Mouse (Mus musculus) common myeloid progenitor, adult 5-6 weeks (primary cell): ENCODE results near the gene Spata20. TPM values are rescaled to one million over a fixed set of nuclear protein-coding genes. Genes with fewer than 3 reads are reported as not detected.

Source experiments
- ATAC-seq: replicated peaks from 2 replicates; pipeline ENCODE4 v1.8.0; 2016; ENCODE audit warnings: low read depth, mild to moderate bottlenecking, moderate TSS enrichment, inconsistent platforms; ENCODE audit not compliant: poor library complexity, severe bottlenecking
- total RNA-seq: library from RNA; stranded (forward); fragments of 200-1000, 187-1606 nt; gene quantifications from 2 replicates; pipeline ENCODE4 v1.2.3, GENCODE M21; 2017

Gene Spata20
- total RNA-seq, 1 experiment from 2014 or later, result not detected

DNA sequence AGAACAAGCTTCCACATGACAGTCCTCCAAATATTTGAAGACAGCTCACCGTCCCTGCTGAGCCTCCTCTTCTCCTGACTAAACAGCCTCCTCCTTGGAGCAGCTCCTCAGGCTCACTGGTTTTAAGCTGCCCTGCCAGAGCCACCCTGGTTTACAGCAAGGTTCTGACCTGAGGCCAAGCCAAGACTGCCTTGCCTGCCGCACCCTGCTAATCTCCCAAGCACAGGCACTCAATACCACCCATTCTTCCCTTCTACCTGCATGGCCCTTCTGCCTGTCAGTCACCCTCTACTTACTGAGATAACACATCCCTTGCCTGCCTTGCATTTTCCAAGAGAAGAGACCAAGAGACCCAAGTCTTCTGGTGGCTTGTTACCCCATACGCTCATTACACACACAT lies 29.6 kb downstream of the Spata20 start:
- peak; percentile 39; the same call in 1 of the 2 replicates for ATAC-seq

DNA sequence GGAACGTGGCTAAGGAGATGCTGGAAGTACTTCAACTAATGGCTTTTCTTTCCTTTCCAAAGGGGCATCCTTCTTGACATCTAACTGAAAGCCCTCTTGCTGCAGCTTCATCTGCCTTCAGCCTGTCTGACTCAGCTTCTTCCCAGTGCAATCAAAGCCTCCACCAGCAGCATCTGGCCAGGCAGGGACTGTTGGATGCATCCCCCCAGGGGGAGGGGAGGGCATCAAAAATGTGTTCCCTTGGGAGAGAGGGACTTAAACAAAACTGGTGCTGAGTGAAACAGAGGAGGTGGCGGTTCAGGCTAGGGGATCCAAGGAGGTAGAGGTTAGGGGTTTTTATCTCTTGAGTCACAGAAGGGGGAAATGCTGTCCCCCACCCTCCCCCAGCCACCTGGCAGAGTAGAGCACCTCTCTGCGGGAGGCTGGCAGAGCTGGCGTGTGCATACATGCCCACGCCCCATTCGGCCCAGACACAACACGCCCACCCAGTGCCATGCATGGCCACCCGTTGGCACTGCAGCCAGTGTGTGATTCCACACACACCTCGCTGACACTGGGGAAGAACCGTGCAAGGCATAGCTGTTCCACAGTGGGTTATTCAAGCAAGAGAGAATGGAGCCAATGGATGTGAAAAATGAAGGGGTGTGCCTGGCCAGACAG lies 30.7 kb downstream of the Spata20 start:
- ATAC-seq, result no peak

DNA sequence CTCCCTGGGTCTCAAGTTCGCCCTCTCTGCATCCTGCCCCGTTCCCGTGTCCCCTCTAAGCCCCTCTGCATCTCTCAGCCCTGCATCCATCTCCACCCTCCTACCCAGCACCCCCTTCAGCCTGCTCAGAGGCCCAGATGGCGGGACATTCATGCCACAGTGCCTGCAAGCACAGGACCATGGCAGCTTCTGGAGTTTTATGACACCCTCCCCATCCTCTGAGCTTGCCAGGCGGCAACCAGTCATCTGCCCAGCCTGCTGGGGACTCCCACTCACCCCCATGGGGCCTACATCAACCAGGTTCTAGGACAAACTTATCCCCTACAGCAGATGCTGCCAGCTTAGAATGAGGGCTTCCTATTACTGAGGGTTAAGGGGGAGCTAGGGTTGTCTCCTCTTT lies 31.2 kb downstream of the Spata20 start:
- ATAC-seq, result no peak

DNA sequence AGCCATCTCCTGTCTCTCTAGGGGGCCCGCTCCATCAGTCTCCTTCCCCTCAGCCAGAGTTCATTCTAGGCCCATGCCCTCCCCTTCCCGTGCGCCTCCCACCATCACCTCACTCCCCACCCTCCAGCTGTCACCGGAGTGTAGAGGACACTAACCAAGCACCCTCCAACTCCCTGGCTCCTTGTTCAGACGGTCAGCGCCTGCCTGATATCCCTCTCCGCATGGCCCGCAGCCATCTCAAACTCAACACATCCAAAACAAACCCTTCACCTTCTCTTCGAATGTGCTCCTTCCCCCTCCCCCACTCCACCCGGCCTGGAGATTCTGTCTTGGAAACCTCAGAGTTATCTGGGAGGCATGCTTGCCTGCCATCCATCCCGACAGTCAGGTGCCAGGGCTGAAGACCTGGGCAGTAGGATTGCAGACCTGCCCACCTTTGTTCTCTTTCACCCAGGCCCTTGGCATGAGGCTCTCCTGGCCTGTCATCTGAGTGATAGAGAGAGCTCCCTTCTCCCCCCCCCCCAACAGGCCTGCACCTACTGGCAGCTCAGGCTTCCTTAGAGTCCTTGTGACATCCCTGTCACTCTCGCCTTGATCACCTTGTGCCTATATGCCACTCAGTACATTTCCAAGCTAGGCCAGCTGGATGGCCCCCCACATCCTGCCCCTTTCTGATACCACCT lies 34.7 kb downstream of the Spata20 start:
- ATAC-seq, result no peak

DNA sequence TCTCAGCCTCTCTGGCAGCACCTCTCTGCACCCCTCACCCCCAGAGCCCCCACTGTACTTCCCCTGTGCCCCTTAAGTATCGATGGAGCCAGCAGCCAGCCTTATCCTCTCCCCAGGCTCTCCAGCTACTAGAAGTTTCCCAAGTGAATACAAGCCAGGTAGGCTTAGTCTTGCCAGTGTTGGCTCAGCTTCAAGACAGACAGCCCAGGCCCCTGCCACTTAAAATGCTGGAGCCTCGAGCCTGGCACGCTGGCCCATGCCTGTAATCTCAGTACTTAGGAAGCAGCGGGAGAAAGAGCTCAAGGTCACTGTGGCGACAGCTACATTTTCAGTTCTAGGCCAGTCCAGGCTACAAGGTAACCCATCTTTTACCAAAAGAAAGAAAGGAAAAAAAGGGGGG lies 36.1 kb downstream of the Spata20 start:
- ATAC-seq, result no peak

DNA sequence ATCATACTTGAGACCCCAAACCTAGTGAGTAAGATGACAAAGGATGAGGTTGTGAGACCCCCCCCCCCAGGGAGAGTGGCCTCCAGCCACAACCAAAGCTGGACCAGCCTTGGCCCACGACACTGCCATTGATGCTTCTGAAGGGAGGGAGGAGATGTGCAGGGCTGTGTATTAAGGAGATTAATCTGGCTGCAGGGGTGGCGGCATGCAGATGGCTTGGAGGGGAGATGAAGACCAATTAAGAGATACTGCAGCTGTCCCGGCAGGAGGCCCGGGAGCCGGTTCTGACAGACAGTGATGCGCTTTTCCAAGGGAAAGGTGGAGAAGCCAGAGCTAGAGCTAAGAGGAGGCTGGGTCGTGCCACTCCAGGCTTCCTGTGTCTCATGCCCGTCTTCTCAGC lies 36.7 kb downstream of the Spata20 start:
- no peak for ATAC-seq

DNA sequence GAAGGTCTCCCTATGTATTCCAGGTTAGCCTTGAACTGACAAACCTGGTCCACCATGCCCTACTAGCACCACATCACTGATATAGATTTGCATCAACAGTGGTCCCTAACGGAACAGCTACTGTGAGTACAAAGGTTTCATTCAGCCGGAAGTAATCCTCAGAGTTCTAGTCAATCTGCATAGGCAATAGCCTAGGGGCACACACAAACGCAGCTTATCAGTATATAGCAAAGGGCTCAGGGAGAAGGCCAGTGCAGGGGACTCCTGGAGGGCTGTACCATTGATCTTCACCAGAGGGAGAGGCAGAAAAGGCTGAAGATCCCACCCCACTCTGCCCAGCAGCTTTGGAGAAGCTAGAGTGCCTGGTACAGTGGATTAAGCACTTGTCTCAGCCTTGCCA lies 39.0 kb downstream of the Spata20 start:
- ATAC-seq, result 0 out of 2 replicates have a peak, but pooled peaks have one; percentile 18

DNA sequence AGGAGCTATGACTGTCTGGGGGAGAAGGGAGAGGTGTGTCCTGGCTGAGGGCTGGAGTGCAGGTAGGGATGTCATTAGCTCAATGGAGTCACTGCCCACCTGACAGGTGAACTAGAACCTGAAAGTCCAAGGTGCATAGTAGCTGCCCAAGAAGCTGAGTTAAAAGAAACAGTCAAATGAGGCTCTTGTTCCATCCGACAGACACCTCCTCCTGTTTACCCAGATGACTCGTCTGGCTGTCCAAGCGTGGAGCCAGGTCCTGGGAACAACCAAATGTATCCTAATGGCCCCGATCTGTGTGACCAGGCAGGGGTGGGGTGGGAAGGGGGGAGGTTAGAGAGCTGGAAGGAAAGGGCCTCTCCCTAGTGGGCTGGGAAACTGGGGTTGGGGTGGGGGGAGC lies 40.7 kb downstream of the Spata20 start:
- no peak for ATAC-seq

DNA sequence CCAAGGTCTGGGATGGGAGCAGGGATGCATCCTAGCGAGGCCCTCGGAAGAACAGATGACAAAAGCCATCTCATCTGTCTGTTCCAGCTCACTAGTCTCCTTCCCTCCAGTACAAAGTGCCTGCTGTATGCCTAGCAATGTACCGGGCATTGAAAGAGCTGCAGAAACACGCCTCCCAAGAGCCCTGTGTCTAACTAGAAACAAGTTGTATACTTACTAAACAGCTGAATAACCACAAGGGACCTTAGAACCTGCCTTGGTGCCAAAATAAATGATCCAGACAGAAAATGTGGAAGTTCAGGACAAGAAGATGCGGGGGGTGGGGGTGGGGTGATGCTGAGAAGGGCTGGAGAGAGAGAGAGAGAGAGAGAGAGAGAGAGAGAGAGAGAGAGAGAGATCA lies 41.1 kb downstream of the Spata20 start:
- ATAC-seq, result no peak

DNA sequence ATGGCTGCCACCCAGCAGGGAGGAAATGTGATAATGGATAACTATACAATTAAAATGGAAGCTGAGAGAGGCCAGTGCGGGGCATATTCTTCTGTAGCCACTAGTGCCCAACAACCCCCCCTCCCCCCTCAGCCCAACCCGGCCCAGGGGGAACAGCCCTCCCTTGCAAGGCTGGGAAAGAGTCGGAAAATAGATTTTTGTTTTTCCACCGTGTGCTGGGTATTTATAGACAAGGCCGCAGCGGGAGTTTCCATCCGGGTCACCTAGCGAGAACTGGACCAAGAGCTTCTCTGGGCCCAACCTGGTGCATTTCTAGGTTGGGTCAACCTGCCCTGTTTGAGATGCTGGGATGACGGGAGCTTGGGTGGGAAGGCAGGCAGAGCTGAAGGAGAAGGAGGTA lies 44.2 kb downstream of the Spata20 start:
- ATAC-seq, result no peak

DNA sequence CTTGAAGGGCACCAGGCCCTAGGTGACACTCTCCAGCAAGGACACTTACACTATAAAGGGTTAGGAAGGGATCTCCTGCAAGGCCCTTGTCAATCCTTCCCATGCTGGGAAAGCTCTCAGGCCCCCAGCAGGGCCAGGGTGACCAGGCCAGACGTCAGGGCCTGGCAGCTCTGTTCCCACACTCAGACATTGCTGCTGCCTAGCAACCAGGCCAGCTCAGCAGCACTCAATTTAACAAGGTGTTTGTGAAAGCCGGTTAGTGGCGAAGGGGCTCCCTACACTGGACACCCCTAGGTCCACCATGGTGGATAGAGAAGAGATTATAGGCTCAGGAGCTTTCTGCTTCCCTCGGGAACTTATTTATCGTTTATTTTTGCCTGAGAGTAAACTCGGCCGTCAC lies 44.9 kb downstream of the Spata20 start:
- no peak for ATAC-seq

DNA sequence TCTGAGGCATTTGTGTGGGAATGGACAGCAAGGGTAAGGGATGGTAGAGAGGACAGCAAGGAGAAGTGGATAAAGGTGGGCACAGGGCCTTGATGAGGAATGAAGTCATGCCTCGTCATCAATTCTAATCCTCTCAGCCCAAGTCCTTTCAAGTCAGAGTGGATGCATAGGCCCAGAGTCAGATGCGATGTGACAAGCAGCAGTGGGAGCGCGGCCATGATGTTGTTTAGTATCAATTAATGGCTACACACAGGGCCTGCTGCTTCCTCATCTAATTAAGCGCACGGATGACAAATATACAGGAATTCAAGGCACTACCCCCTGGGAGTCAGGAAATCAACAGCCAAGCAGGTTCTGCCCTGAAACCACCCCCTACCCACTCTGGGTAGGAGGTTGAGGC lies 45.6 kb downstream of the Spata20 start:
- no peak for ATAC-seq

DNA sequence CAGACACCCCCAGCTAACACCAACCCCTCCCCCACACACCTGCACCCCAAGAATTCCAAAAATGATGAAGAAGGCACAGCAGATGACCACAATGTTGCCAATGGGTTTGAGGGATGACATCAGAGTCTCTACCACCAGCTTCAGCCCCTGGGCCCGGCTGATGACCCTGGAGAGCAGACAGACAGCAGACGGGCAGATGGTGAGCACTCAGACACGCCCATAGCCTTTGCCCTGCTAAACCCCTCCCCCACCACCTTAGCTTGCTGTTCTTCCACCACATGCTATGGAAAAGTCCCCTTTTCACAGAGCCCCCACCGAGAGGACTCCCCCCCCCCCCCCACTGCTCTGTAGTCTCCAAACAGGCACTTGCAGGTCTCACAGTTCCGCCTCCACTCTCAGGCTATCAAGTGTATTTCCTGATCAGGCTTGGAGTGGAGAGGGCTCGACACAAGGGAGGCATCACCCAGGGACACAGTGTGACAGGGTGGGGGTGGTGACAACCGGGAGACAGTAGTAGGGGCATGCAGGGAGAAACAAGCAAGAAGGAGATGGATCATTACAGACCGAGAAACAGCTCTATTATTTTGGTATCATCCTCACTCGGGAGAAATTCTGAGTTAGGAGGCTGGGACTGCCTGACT lies 56.8 kb downstream of the Spata20 start:
- no peak for ATAC-seq

Other genes starting within 250 kb of the Spata20 start
- 0.41 and 0.58 TPM in 2 replicates for gene Wfikkn2, start 240.2 kb downstream of the Spata20 start, total RNA-seq
- not detected in 2 replicates for gene Gm21885, start 204.3 kb downstream of the Spata20 start, total RNA-seq
- 345 and 486 TPM in 2 replicates for gene Luc7l3, start 164.2 kb downstream of the Spata20 start, total RNA-seq
- gene Ankrd40, start 158.2 kb downstream of the Spata20 start, total RNA-seq, result 32.2 and 56.7 TPM in 2 replicates
- gene Abcc3, start 93.2 kb downstream of the Spata20 start, total RNA-seq, result 0.27 TPM in 1 of 2 replicates, not detected in the other
- 0.34 TPM in 1 of 2 replicates, not detected in the other for gene Cacna1g, start 12.0 kb downstream of the Spata20 start, total RNA-seq
- gene Epn3, start 13.8 kb upstream of the Spata20 start, total RNA-seq, result not detected in 2 replicates
- 0.55 and 10.8 TPM in 2 replicates for gene Mycbpap, start 35.6 kb upstream of the Spata20 start, total RNA-seq
- 6.2 and 10.6 TPM in 2 replicates for gene Rsad1, start 63.1 kb upstream of the Spata20 start, total RNA-seq
- gene Chad, start 78.9 kb upstream of the Spata20 start, total RNA-seq, result not detected in 2 replicates
- 7.9 and 8.1 TPM in 2 replicates for gene Acsf2, start 115.7 kb upstream of the Spata20 start, total RNA-seq
- gene Lrrc59, start 143.6 kb upstream of the Spata20 start, total RNA-seq, result 149 and 151 TPM in 2 replicates
- gene Mrpl27, start 167.6 kb upstream of the Spata20 start, total RNA-seq, result 35.0 and 63.6 TPM in 2 replicates
- gene Eme1, start 167.8 kb upstream of the Spata20 start, total RNA-seq, result 35.2 and 37.9 TPM in 2 replicates
- gene Xylt2, start 191.3 kb upstream of the Spata20 start, total RNA-seq, result 6.6 and 8.6 TPM in 2 replicates
- gene Gm11541, start 218.3 kb upstream of the Spata20 start, total RNA-seq, result not detected in 2 replicates